Mouse (Mus musculus) liver (tissue): ENCODE data around the gene Olfr938.

Source experiments
- DNase-seq: peaks from one replicate; pipeline ENCODE4 v3.0.0-alpha.2; 2020; ENCODE audit warnings: mixed read lengths

The Olfr938 gene

DNA sequence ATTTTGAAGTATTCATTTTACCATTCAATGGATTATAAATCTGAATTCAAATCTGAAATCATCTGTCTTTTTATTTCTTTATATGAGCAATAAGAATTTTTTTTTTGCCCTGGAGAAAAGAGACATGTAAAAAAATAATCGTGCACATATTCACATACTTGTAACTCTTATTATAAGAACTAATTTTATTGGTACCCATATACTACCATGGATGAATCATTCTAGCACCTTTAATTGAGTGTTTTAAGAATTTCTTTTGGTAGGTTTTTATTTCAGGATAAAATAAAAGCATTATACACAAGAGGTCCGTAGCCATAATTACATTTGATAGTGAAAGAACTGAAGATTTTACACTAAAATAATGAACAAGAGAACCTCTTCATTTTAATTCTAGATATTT lies at the start of gene Olfr938:
TSS of gene Olfr938 (minus strand) at position 101 of the 400 bp plus-strand sequence.
- DNase-seq, result no peak

DNA sequence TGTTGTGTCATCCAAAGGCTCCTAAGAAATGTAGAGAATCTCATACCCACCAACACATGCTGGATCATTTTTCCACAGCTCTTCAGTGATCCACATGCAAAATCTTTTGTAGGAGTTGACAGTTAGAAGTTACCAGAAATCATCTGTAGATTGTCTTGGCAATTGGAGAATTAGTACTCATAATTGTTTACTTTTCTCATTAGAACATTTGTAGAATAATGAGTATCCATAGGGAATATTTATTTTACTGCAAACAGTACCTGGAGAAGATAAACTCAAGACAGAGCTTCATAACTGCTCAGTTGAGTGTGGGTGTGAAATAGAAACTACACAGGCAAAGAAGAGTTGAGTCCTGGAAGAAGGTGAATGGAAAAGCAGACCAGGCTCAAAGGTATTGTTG lies 49.1 kb upstream of the Olfr938 start, which contains the start of gene Olfr27:
TSS of gene Olfr27 (plus strand) at position 301 of the 400 bp plus-strand sequence.
- no peak for DNase-seq

DNA sequence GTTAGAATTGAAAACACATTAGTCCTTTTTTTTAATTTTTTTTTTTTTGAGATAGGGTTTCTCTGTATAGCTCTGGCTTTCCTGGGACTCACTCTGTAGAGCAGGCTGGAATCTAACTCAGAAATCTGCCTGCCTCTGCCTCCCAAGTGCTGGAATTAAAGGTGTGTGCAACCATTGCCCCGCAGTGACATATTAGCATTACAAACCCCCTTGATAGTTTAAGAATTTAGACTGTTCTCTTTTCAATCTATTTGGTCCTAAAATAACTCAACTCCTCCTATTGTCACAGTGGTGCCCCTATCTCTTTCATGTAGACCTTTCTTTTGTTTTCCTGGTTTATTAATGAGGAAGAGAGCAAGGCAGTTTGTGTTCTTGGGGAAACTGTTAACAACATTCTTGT lies 48.6 kb upstream of the Olfr938 start:
- DNase-seq, result no peak

DNA sequence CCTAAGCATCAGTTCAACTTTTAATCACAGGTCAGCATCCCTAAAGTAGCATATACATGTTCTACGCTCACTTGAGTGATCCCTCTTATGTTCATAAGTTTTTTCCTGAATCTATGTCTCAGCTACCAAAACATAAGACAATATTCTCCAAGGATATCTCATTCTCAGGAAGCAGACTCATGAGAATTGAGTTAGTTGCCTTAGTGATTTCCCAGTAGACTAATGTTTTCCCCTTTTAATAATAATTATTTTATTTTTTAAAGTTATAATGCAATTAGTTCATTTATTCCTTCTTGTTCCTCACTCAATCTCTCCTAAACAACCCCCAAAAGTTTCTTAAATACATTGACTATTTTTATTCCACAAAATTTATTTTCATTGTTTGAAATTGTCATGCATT lies 13.8 kb downstream of the Olfr938 start, which contains the start of gene Olfr937:
TSS of gene Olfr937 (minus strand) at position 101 of the 400 bp plus-strand sequence.
- DNase-seq, result no peak
